Mouse (Mus musculus): ENCODE data around the gene Swi5.

The Swi5 gene

GRCm38 (mm10) chr2:32287923-32288367 lies at the start of gene Swi5:
TSS of gene Swi5 (minus strand) at chr2:32288075.
- peak; percentile 100 for DNase-seq (ENCODE audit: low read depth, low spot score)

GRCm38 (mm10) chr2:32335888-32336287 lies 48.0 kb upstream of the Swi5 start:
- no peak for DNase-seq (ENCODE audit: low read depth, low spot score)

GRCm38 (mm10) chr2:32332159-32332558 lies 44.3 kb upstream of the Swi5 start:
- DNase-seq (ENCODE audit: low read depth, low spot score), result no peak

- DNase-seq (ENCODE audit: low read depth, low spot score), result no peak
Measured at GRCm38 (mm10) chr2:32329531-32329930, 41.7 kb upstream of the Swi5 start.

GRCm38 (mm10) chr2:32328911-32329460 lies 41.1 kb upstream of the Swi5 start:
- DNase-seq (ENCODE audit: low read depth, low spot score), result no peak

- no peak for DNase-seq (ENCODE audit: low read depth, low spot score)
Measured at GRCm38 (mm10) chr2:32327200-32327599, 39.3 kb upstream of the Swi5 start.

GRCm38 (mm10) chr2:32325342-32325741 lies 37.5 kb upstream of the Swi5 start:
- DNase-seq (ENCODE audit: low read depth, low spot score), result no peak

- no peak for DNase-seq (ENCODE audit: low read depth, low spot score)
Measured at GRCm38 (mm10) chr2:32324322-32324721, 36.4 kb upstream of the Swi5 start.

GRCm38 (mm10) chr2:32322754-32323741 lies 35.2 kb upstream of the Swi5 start:
- no peak for DNase-seq (ENCODE audit: low read depth, low spot score)

- DNase-seq (ENCODE audit: low read depth, low spot score), result no peak
Measured at GRCm38 (mm10) chr2:32321591-32322298, 33.9 kb upstream of the Swi5 start.

- DNase-seq (ENCODE audit: low read depth, low spot score), result no peak
Measured at GRCm38 (mm10) chr2:32320721-32321120, 32.8 kb upstream of the Swi5 start.

GRCm38 (mm10) chr2:32319586-32320580 lies 32.0 kb upstream of the Swi5 start:
- DNase-seq (ENCODE audit: low read depth, low spot score), result no peak

GRCm38 (mm10) chr2:32318709-32319585 lies 31.1 kb upstream of the Swi5 start:
- no peak for DNase-seq (ENCODE audit: low read depth, low spot score)

- DNase-seq (ENCODE audit: low read depth, low spot score), result no peak
Measured at GRCm38 (mm10) chr2:32317791-32318417, 30.0 kb upstream of the Swi5 start.

GRCm38 (mm10) chr2:32316887-32317656 lies 29.2 kb upstream of the Swi5 start:
- DNase-seq (ENCODE audit: low read depth, low spot score), result no peak

GRCm38 (mm10) chr2:32315751-32316150 lies 27.9 kb upstream of the Swi5 start:
- DNase-seq (ENCODE audit: low read depth, low spot score), result no peak

GRCm38 (mm10) chr2:32314831-32315230 lies 27.0 kb upstream of the Swi5 start:
- DNase-seq (ENCODE audit: low read depth, low spot score), result no peak

- DNase-seq (ENCODE audit: low read depth, low spot score), result peak; percentile 85
Measured at GRCm38 (mm10) chr2:32312318-32312964, 24.6 kb upstream of the Swi5 start.
